Mouse (Mus musculus) hindbrain, embryonic 10.5 days (tissue): Measurements from ENCODE around the gene Gtdc1. TPM values are rescaled to one million over a fixed set of nuclear protein-coding genes. Genes with fewer than 3 reads are reported as not detected.
A peak's percentile ranks its signal among the peaks of the same experiment; 100 is the strongest.

Source experiments
- DNase-seq: peaks from one replicate; pipeline ENCODE4 v3.0.0-alpha.2; 2017; ENCODE audit warnings: low spot score
- H3K27ac ChIP-seq: fragments of 300-500 bp; sonication (generic); 2 replicates; pipeline ENCODE4 v1.5.1; 2016; ENCODE audit warnings: mild to moderate bottlenecking, moderate library complexity
- H3K27me3 ChIP-seq: fragments of 300-500 bp; sonication (generic); 2 replicates; pipeline ENCODE4 v1.6.1; 2016; ENCODE audit warnings: mild to moderate bottlenecking; ENCODE audit not compliant: poor library complexity, insufficient read depth, severe bottlenecking
- H3K36me3 ChIP-seq: fragments of 300-500 bp; sonication (generic); 2 replicates; pipeline ENCODE4 v1.6.1; 2016; ENCODE audit warnings: mild to moderate bottlenecking, moderate library complexity
- H3K4me1 ChIP-seq: fragments of 300-500 bp; sonication (generic); replicated peaks from 2 replicates; pipeline ENCODE4 v1.6.1; 2016; ENCODE audit warnings: mild to moderate bottlenecking
- H3K4me3 ChIP-seq: fragments of 300-500 bp; sonication (generic); 2 replicates; pipeline ENCODE4 v1.5.1; 2016; ENCODE audit warnings: mild to moderate bottlenecking, moderate library complexity
- H3K9me3 ChIP-seq: fragments of 300-500 bp; sonication (generic); 2 replicates; pipeline ENCODE4 v1.6.1; 2016; ENCODE audit warnings: mild to moderate bottlenecking, moderate library complexity
- WGBS: fragments of 180-500 bp; shearing (Covaris S2); methylation state at CpG from one replicate; pipeline ENCODE4 v1.1.7; 2016; 5-methylcytosine and 5-hydroxymethylcytosine counted together
- polyA plus RNA-seq: library from polyadenylated mRNA; unstranded; fragments of >200 nt; fragmentation: Nextera tagmentation; extraction: Ambion mirVana; gene quantifications from 2 replicates; pipeline ENCODE4 v1.2.1, GENCODE M21; 2016

Gtdc1 gene
- polyA plus RNA-seq, 1 experiment from 2014 or later: 13.0 TPM

DNA sequence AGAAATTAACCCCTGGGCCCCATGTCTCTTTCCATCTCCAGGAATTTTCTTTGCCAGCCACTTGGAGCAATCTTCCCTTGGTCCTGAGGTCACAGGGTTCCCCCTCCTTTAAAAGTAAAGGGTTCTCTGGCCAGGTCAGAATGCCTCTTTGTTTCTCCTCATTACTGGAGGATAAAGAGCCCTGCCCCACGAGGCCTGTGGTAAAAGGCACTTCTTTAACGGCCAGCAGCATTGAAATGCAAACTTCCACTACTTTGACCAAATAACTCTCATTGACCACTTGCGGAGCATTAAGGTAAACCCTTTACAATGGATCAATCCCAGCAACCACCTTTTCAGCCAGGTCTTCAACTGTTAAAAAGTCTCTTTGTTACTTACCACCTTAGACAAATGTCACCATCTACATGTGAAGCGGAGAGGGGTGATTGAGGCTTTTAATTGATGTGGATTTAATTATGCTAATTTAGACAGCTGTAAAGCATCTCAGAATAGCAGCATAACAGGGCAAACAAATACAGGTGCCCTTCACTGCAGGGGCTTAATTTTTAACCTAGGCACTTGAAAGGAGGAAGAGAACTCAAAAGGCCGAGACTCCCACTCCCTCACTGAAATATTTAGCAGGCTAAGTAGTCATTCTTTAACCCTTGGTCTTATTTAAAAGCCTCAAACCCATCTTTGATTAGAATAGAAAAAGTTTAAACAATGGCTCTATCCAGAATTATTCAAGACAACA is 402.1 kb downstream of the Gtdc1 start:
- H3K4me3 ChIP-seq: peak overlapping the region; percentile 20
- no peaks in the 10 kb centered on the region; the same call in 1 of the 2 replicates for H3K27me3 ChIP-seq
- H3K9me3 ChIP-seq: no peaks in the 10 kb centered on the region
- peaks cover 38% of the 10 kb centered on the region for H3K4me1 ChIP-seq
- 16% methylated on average over 5 of the region's 5 CpGs for WGBS
- DNase-seq: peak; percentile 48
- no peaks in the 10 kb centered on the region for H3K36me3 ChIP-seq
- peak overlapping the region; percentile 87 for H3K27ac ChIP-seq

DNA sequence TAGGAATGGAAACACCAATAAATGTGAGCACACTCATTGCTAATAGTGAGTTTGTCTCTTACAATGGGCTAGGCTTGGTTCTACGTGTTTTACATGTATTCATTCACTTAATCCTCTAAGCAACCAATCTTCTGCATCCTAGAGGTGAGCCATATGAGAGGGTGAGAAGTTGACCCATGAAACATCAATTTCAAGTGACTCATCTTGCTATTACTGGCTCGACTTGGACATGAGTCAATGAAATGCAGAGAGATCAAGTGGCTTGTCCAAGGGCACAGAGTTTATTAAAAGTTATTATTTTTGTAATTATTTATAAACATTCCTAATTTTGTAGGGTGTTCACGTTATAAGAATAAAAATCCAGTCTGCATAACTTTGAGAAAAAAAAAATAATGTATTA is 408.2 kb downstream of the Gtdc1 start:
- Histone ChIP-seq H3K27me3 (no peaks in the 10 kb centered on the region), H3K4me3 (no peak overlapping the region), H3K4me1 (peaks cover 8% of the 10 kb centered on the region), H3K9me3 (no peaks in the 10 kb centered on the region), H3K36me3 (no peaks in the 10 kb centered on the region), H3K27ac (no peak overlapping the region)
- DNase-seq: no peak
- 88% methylated on average over 3 of the region's 3 CpGs for WGBS

DNA sequence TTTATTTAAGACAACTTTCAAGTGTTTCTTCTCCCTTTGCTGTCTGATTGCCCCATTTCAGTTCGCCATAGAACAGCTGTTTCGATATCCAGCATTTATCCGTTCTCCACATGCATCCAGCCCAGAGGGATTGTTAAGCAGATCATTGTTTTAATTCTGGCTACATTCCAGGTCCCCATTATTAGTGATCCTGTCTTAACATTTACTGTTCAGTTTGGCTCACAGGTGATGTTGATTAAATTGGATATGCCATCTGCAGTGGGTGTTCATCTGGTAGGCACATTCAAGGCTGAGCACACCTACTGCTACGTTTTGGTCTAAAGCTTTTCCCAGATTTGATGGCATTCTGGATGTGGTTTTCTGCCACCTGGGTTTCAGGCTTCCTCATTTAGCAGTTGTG is 409.4 kb downstream of the Gtdc1 start:
- DNase-seq: no peak
- Histone ChIP-seq H3K9me3 (no peaks in the 10 kb centered on the region), H3K4me3 (no peak overlapping the region), H3K27ac (no peak overlapping the region), H3K36me3 (no peaks in the 10 kb centered on the region), H3K27me3 (no peaks in the 10 kb centered on the region), H3K4me1 (peaks cover 7% of the 10 kb centered on the region; the same call in 1 of the 2 replicates)
- 93% methylated on average over 4 of the region's 4 CpGs for WGBS

Other genes starting within 250 kb of the Gtdc1 start
- gene Zeb2, start 189.7 kb upstream of the Gtdc1 start, polyA plus RNA-seq: 49.3 and 54.1 TPM in 2 replicates